Mouse (Mus musculus) CH12F3 (cell line): ENCODE measurements around the gene Cytl1.

Experiments
- in situ Hi-C: fragments of 300-500 bp; cut with MboI; formaldehyde crosslinking; loops from 2 replicates; pipeline ENCODE4 v1.14.3; 2020; ENCODE audit warnings: low sequenced_read_pairs

Gene Cytl1

DNA sequence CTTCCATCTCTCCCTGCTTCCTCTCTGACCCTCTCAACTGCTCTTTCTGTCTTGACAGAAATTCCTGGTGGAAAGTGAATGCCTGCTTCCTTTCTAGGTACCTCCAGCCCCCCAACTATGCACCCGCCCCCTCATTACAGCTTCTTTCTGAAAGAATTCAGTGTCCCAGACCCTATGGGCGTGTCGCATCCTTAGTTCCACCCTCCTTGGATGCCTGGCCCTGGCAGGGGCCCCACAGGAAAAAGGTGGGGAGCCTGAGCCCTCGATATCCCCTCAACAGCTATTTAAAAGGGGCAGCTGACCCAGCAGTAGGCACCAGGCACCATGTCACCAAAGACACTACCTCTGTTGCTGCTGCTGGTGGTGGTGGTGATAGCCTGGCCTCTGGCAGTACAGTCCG is at the start of gene Cytl1:
Gene Cytl1, plus strand, starts transcription at position 296 of the 400 bp plus-strand sequence.
- in situ Hi-C loops = no loop called here

DNA sequence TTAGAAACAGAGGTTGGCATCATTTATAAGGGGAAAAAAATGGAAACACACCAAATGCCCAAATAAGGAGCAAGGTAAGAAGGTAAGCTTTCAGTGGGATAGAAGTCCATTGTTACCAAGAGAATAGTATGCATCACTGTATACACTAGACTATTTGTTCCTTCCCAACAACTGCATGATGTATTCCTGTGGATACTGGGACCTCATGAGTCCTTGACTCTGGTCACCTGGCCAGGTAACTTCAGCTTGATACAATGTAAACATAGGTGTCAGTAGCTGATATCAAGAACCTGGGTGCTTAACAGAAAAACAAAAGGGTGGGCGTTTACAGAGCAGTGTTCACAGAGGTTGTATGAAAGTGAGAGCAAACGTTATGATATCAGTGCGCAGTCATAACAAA is 42.6 kb upstream of the Cytl1 start:
- in situ Hi-C loops = no loop called here

DNA sequence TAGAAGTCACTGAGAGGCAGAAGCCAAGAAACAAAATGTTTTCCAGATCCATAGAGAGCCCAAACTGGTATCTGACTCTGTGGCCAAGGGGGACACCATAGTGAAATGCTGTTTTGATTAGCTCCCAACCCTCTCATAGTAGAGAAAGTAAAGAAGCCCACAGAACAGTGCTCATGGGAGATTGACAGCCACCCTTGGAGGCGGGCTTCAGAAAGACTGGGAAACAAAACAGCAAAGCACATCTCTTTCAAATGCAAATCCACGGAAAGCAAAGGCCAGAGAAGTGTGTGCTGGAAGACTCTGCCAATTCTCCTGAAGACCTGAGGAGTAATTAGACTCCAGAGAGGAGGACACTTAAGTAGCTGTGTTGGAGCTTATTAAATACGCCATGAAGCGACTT is 39.5 kb upstream of the Cytl1 start:
- in situ Hi-C loops = no loop called here

DNA sequence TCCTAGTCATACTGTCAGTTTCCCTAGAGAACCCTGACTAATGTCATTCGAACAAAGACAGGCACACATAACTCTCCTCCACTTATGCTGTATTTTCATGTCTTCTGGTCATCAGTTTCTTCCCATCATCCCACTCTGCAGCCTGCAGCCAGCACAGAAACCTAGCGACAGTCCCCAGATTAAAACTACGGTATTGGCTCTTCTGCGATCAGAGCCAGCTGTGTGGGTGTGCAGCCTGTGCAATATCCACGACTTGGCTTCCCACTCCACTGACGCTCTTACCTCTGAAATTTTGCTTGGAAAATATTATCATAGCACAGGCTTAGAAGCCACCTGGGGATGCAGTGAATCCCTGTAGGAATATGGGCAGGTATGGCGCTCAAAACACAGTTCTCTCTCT is 38.0 kb upstream of the Cytl1 start:
- in situ Hi-C loops = no loop called here

DNA sequence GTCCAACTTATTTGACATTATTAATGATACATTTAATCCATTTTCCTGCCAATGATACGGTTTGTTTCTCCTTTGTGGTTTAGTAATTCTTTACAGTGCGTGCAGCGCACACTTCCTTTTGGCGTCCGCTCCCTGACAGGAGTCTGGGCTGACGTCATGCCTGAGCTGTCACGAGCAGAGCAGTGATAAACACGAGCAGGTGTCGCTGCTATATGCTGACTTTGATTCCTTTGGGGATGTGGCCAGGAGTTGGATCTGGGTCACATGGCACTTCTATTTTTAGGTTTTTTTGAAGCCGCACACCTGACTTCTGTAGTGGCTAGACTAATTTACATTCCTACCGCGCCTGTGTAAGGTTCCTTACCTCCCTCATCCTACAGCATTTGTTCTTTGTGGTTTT is 35.6 kb upstream of the Cytl1 start:
- in situ Hi-C loops = no loop called here

DNA sequence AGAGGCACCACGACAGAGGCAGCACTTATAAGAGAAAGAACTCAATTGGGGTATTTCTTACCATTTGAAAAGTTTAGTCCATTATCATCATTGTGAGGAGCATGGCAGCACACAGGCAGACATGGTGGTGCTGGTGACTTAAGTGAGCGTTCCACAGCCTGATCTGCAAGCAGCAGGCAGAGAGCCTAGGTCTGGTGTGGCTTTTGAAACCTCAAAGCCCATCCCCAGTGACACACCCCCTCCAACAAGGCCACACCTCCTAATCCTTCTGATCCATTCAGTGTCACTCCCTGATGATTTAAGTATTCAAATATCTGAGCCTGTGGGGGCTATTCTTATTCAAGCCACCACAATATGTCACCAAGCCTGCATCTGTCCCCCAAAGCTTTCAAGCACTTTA is 30.4 kb upstream of the Cytl1 start:
- in situ Hi-C loops = no loop called here

DNA sequence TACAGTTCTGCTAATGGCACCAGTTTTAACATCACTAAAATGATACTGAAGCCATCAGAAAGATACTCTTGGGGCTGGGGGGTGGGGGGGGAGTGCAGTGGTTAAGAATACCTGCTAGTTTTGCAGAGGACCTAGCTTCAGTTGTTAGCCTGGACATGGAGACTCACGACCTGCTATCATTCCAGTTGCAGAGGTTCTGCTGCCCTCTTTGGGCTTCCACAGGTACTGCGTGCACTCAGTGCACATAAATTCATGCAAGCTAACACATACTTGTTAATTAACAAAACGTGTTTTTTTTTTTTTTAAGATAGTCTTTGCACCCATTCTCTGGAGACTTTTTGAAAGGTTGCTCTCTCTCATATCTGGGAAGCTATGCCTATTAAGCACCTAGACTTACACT is 27.2 kb upstream of the Cytl1 start:
- in situ Hi-C loops = no loop called here

DNA sequence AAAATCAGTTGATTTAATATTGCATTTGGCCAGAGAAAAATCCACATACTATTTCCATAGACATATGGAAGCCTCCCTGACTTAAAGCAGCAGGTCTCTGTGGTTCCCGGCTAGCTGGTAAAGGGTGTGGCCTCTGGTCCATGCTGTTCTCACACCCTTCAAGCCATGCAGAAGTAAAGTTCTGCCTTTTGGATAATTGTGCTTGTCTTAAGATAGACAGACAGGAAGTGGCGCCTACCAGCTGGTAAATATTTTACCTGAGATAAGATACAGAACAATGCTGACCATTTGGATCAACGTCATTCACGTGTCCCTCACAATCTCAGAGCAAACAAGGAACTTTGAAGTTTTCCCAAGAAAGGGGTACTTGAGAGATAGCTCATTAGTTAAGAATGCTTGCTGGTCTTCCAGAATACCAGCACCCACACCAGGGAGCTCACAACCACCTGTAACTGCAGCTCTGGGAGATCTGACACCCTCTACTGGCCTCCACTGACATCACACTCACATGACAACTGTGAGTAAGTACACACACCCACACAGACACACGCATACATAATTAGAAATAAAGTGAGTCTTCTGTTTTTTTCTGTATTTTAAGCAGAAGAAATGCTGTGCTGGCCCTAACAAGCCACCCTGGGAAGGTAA is 25.9 kb upstream of the Cytl1 start:
- in situ Hi-C loops = no loop called here

DNA sequence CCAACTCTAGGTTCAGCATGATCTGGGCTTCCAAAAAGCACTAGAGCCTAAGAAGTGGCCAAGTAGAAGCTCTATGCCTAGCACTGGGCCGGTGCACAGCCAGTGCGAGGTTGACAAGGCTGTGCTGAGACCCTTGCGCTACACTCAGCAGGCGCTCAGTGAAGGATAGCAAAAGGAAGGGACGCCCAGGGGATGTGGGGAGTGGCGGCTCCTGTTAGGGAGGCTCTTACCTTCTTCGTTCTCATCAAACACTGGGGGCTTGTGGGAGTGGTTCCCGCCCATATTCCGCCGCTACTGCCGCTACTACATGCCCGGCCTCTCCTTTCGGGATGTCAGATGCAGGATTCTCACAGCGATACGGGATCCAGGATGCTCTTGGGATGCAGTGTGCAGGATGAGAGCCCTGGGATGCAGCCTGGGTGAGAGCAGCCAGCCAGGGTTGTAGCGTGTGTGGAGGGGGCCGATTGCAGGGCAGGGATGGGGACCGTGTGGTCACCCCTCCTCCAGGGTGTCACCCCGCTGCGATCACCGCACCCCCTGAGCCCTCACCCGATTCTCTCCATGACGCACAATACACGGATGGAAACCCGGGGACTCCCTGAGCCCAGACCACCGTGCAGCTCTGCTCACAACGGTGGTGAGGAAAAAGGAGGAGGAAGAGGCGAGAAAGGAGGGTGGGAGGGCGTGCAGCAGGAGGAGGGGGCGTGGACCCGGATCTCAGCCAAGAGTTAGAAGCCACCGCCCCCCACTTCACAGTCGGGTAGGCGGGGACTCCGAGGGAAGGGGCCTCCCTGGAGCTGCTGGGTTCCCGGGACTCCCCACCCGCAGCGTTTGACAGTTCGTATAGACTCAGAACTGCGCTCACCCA is 18.6 kb upstream of the Cytl1 start, which contains the start of gene Stk32b:
Gene Stk32b, minus strand, starts transcription at position 667 of the 868 bp plus-strand sequence.
- in situ Hi-C loops = no loop called here

DNA sequence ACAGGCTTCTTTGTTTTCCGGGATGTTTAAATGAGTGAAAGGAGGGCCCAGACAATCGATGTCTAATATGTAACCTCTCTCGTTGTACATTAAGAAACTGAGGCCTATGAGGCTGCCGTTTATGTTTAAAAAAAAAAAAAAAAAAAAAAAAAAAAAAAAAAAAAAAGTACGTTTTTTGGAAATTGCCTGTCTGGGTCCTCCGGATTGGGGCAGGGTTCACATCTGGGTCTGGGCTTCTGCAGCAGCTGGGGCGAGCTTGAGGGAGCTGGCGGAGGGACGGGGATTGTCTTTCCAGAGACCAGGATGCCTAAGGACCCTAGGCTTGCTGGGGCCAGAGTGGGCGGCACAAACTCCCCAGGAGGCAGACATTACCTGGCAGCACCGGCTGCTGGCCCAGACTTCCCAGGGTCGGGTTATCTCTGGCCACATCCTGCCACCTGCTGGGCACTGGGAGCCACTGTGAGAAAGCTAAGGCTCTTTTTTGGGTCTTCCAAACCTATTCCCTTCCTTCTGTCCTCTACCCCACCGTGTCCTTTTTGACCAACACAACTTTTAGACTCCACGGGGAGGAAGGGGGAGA is 17.8 kb upstream of the Cytl1 start:
- in situ Hi-C loops = no loop called here

DNA sequence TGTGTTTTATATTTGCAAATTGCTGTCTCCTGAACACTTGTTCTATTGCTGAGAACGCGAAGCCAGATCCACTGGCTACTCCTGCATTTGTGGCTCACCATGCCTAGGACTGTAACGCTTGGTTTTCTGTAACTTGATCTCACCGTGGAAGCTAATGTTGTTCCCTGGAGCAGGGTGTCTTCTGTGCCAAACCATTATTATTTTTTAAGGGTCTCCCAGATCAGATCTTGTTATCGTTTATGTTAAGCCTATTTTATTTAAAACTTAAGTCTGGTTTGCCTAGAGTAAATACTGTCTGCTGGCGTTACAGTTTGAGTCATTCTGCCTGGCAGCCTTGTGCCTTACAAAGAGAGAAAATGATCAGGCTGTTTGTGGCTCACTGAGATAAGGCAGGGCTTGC is 14.6 kb upstream of the Cytl1 start:
- in situ Hi-C loops = no loop called here

DNA sequence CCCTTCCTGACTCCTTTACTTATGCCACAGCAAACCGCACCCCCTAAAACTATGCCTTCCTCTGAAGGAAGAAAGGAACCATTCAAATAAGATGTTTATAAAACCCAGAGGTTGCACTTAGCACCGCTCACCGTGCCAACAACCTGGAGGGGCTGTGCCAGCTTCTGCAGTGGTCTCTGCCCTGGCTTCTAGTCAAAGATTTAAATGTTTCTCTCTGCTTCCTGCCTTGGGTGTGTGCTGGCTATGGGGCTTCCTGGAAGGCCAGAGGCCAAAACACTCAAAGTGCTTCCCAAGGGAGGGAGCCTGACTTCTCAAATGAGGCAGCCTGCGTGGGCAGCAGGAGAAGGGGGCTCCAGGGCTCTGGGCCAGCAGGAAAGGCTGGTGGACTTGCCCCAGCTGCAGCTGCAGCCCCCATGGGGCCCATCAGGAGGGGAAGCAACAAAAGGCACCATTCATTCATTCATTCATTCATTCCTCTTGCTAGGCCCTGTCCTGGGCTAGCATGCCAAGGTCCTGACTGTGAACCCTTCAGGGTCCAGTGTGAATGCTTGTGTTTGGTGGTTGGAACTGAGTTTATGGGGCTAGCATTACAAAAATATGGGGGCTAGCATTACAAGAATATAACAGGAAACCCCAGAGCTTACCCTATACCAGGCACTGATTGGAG is 10.0 kb upstream of the Cytl1 start:
- in situ Hi-C loops = no loop called here

DNA sequence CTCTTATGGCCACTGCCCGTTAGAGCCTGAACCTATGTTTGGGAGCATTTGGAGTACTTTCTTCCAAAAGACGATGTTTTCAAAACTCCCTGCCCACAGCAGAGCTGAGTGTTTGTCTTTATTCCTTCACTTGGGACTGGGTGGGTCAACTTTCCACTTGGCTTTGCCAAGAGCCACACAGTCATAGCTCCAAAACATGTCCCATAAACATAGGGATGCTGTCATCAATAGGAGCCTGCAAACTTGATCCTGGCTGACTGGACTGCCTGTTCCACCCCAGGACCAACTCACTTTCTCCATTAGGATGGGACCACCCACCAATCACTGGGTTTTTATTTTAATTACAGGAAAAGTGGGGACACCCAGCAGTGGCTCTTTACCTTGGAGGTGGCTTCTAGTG is 4.5 kb upstream of the Cytl1 start:
- in situ Hi-C loops = no loop called here

DNA sequence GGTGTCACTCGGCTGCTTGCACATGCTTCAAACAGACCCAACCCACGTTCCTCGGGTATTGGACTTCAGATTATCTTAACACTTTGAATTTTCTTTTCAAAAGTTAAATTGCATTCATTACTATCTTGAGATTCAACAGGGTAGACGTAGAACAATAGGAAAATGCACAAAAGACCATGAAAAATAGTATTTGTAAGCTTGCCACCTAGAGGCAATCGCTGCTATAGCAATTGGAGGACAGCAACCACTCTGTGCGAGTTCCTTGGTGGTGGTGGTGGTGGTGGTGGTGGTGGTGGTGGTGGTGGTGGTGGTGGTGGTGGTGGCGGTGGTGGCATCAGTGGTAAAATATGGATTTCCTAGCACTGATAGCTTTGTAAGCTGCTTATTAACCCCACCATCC is 894 bp downstream of the Cytl1 start:
- in situ Hi-C loops = no loop called here

DNA sequence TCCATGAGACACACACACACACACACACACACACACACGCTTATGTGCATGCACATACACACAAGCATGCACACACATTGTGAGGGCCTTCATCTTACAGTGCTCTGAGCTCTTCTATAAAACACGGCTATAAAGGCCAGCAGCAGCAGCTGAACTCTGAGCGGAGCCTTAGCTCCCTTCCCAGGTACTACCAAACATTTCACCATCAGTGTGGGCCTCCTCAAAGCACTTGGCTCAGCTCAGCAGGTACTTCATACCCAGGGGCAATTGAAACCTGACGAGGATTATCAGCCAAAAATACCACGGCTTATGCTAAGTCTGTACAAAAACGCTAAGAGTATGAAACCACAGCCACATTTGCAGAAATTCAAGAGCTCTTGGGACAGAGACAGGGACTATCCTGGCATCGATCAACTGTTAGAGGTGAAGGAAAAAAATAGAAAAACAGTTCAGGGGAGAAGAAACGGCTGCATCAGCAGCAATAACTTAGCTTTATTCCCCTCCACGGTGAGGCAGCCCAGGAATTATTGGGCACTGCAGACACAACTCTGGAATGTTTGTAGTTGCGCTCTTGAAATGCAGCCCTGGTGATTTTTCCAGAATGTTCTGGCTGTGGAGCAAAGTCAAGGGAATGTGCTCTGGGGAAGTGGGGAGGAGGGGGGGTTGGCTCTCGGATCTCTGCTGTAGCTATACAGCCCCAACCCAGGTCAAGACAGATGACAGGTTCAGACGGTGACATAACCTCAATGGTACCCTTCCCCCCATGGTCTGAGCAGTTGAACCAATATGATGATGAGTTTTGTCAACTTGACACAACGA is 8.8 kb downstream of the Cytl1 start:
- in situ Hi-C loops = no loop called here

DNA sequence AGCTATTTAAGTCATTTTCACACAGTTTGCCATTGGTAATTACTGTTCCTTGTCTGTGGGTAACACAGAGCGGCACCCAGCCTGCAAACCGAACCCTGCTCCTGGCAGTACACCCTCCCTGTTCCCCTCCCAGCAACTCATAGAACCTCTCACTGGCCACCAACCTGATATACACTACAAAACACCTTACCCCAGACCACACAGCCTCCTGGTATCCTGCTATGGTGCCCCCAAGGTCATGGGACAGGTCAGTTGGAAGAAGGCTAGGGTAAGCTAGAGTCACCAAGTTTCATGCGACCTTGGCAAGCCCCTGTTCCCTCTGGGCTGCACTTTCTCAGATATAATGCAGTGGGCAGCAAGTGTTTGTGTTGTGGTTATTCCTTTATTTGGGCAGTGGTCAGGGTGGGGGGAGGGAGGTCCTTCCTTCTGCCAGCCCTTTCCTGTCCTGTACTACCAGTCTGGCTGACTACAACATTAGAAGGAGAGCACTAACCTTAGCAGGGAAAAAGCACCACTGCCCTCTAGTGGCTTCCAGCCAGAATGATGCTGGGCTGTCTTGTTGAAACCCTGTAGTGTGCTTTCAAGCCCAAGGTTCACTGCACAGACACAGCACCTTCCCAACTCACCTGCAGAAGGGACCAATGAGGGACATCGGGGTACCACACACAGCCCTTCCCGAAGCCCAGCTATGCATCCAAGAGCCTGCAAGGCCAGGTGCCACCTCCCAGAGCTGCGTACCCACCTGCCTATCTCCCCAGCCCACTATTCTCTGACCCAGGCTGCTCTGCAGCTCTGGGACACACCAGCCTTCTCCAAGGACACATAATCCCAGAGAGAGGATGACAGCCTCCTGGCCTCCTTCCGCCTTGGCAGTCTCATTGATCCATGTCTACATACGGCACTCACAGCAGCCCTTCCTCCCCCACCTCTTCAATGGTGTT is 17.0 kb downstream of the Cytl1 start:
- in situ Hi-C loops = no loop called here

DNA sequence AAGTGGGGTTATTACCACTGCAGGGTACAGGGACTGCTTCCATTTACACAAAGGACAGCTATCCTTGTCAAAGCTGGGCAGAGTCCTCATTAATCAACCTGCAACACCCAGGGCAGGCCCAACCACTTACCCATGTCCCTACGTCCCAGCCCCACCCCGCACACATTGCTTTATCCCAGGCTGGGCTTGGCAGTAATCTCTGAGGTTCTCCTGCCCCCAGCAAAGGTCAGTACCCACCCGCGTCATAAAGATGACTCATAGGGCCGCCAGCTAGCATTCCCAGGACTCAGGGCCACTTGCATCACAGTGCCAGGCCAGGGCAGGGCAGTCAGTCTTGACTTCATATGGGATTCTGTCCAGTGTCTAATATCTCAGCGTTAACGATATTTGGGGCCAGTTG is 18.0 kb downstream of the Cytl1 start:
- in situ Hi-C loops = no loop called here

DNA sequence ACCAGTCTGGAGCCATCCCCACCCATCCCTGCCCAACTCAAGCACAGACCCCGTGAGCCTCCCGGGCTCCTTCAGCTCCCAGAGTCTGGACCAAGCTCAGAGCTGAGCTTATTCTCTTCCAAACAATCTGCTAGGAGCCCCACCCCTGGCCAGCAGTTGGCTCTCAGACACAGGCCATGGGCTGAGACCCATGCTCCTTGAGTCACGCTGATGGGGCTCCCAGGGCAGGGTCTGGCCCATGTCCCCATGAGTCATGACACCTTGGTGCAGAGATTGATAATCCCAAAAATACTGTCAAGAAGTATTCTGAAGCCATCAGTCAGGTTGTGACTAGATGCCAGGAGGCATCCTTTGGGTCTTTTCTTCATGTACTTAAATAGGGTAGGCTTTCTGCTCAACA is 26.7 kb downstream of the Cytl1 start:
- in situ Hi-C loops = no loop called here

DNA sequence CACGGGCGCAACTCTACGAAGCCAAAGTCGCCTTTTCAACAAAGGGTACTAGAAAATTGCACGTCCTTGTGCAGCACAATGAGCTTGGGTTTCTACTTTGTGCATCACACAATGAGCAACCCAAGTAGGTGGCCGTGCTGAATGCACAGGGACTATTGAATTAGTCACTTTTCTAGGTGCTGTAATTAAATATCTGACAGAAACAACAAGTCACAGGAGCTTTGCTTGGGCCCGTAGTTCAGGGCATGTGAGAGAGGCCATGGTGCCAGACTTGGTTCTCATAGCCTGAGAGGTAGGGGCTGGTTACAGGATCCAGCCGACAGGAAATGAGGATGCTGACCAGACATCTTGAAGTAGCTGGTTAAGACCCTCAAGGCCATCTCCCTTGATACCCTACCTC is 30.5 kb downstream of the Cytl1 start:
- in situ Hi-C loops = no loop called here

DNA sequence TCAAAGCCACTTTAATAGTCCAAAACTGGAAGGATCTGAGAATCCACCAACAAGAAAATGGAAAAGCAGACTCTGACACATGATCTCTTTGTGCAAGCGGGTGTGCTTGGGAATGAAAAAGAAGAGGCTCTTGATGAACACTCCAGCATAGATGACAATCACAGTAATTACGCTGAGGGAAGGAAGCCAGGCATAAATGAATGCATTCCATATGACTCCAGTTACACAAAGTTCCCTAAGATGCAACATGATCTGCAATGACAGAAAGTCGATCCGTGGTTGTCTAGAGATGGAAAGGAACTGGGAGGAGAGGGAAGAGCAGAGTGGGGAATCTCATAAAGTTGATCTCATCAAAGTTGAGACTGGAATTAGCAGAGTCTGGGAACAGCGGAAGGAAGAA is 31.9 kb downstream of the Cytl1 start:
- in situ Hi-C loops = no loop called here
